Mouse (Mus musculus) erythroblast, embryonic 14.5 days (primary cell): ENCODE measurements around the gene 2810004N23Rik. TPM values are rescaled to one million over a fixed set of nuclear protein-coding genes. Genes with fewer than 3 reads are reported as not detected.

Source experiments
- H3K27me3 ChIP-seq: 2 replicates; pipeline ENCODE4 v1.6.1; 2012; ENCODE audit warnings: inconsistent platforms; ENCODE audit not compliant: control insufficient read depth
- H3K36me3 ChIP-seq: 2 replicates; pipeline ENCODE4 v1.6.1; 2012; ENCODE audit warnings: mild to moderate bottlenecking, inconsistent platforms; ENCODE audit not compliant: control insufficient read depth
- H3K4me1 ChIP-seq: 2 replicates; pipeline ENCODE4 v1.6.1; 2012; ENCODE audit warnings: inconsistent platforms; ENCODE audit not compliant: control insufficient read depth
- H3K4me3 ChIP-seq: replicated peaks from 2 replicates; pipeline ENCODE3; 2012; ENCODE audit warnings: moderate library complexity, mild to moderate bottlenecking, inconsistent platforms
- H3K9me3 ChIP-seq: 2 replicates; pipeline ENCODE4 v1.6.1; 2012; ENCODE audit warnings: low read length, inconsistent platforms, mixed read lengths; ENCODE audit not compliant: control insufficient read depth
- GATA1 ChIP-seq: IDR thresholded peaks from 2 replicates; pipeline ENCODE4 v1.6.1; 2012; ENCODE audit warnings: low read length, inconsistent platforms, mixed read lengths
- TAL1 ChIP-seq: IDR thresholded peaks from 3 replicates; pipeline ENCODE4 v1.6.1; 2012; ENCODE audit warnings: low read length, inconsistent platforms, mixed read lengths
- polyA plus RNA-seq: library from polyadenylated mRNA; stranded (reverse); fragments of >175 nt; gene quantifications from 2 replicates; pipeline ENCODE4 v1.2.3, GENCODE M21; 2012

The 2810004N23Rik gene
- polyA plus RNA-seq, 1 experiment, result 0.93 TPM

DNA sequence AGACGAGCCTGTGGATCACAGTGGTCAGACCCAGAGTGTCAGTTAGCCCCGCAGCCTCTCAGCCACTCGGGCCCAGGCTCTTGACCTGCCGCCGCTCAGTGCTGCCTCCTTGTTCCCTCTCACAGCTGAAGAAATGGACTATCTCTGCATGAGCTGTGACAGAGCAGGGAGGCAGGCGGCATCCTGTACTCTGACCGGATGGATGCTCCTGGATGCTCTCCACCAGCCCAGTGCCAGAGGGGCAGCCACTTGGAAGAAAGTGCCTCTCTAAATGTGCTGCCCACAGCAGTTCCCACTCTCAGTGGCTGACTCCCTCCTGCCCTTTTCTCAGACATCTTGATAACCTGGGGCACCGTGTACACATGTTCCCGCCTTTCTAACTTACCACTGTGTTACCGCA lies 21.1 kb downstream of the 2810004N23Rik start:
- Histone ChIP-seq H3K4me1 (peaks cover 3% of the 10 kb centered on the region; the same call in 1 of the 2 replicates), H3K36me3 (peaks cover 66% of the 10 kb centered on the region), H3K27me3 (no peaks in the 10 kb centered on the region), H3K9me3 (no peaks in the 10 kb centered on the region), H3K4me3 (no peak overlapping the region)
- no peak for TF ChIP-seq GATA1
- no peak for TF ChIP-seq TAL1

DNA sequence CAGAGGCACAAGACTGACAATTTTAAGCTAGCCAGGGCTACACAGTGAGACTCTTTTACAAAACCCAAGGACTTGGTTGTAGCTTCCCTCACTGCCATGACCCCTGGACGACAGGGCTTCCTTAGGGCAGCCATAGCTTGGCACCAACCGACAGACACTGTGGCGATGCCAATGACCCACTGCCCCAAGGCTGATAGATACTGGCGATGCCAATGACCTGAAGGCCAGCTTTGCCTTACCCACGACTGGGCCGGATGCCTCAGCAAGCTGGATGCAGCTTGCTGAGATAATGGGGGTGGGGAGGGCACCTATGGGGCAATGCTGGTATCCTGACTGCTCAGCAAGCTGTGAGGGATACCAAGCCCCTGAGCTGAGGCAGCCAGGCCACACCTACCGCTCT lies 22.0 kb downstream of the 2810004N23Rik start:
- Histone ChIP-seq H3K27me3 (no peaks in the 10 kb centered on the region), H3K9me3 (no peaks in the 10 kb centered on the region), H3K4me3 (no peak overlapping the region), H3K36me3 (peaks cover 66% of the 10 kb centered on the region), H3K4me1 (peaks cover 3% of the 10 kb centered on the region; the same call in 1 of the 2 replicates)
- TF ChIP-seq TAL1 (no peak), GATA1 (no peak)

DNA sequence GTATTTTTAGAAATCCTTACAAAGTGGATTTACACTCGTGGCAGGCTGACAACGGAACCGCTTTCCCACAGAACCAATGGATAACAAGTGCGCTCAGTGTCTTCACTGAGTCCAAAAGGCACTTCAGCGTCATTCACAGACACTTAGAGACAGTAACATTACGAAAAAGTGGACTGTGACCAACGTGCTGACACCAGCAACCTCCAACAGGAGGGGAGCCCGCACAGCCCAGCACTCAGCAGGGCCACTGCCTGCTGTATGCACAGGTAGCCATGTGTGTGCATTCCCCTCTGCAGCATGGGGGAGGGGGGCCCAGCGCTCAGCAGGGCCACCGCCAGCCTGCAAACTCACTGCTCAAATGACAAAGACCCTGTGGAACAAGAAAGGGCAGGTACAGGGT lies 23.5 kb downstream of the 2810004N23Rik start:
- Histone ChIP-seq H3K27me3 (no peaks in the 10 kb centered on the region), H3K9me3 (no peaks in the 10 kb centered on the region), H3K4me3 (no peak overlapping the region), H3K36me3 (peaks cover 59% of the 10 kb centered on the region), H3K4me1 (peaks cover 1% of the 10 kb centered on the region; the same call in 1 of the 2 replicates)
- TF ChIP-seq GATA1, result no peak
- TF ChIP-seq TAL1, result no peak

DNA sequence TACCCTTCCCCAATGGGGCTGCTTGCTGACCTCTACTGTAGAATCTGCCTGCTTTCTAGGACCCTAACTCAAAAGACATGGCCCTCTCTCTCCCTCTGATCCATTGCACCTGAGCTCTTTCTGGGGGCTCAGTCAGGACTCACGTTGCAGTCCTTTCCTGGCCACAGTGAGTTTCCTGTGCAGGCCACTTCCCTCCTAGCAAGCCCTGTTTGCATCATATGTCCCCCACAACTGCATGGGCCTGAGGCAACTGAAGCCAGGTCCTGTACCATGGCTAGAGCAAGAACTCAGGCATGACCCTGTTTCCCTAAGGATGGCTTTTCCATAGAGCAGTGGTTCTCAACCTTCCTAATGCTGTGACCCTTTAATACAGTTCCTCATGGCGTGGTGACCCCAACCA lies 25.0 kb downstream of the 2810004N23Rik start:
- H3K9me3 ChIP-seq, result no peaks in the 10 kb centered on the region
- peaks cover 49% of the 10 kb centered on the region for H3K36me3 ChIP-seq
- peaks cover 10% of the 10 kb centered on the region for H3K27me3 ChIP-seq
- TF ChIP-seq TAL1 (no peak), GATA1 (no peak)
- no peaks in the 10 kb centered on the region for H3K4me1 ChIP-seq
- no peak overlapping the region for H3K4me3 ChIP-seq

DNA sequence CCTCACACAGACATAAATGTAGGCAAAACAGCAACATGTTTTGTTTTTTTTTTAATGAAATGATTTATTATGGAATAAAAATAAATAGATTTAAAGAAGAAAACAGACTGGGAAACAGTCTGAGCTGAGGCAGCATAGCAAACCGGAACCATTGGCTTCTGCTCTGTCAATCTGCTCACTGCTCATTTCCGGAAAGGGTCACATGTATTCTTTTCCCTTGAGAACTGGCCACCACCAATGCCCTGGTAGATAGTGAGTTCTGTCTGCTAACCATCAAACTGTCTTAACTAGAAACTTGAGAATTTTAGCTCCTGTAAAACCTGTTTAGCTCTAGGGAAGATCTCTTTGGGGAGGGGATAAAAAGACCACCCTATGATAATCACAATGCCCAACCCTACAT lies 26.0 kb downstream of the 2810004N23Rik start:
- Histone ChIP-seq H3K4me3 (no peak overlapping the region), H3K36me3 (peaks cover 42% of the 10 kb centered on the region), H3K4me1 (no peaks in the 10 kb centered on the region), H3K27me3 (peaks cover 10% of the 10 kb centered on the region), H3K9me3 (no peaks in the 10 kb centered on the region)
- TF ChIP-seq GATA1 (no peak), TAL1 (no peak)

DNA sequence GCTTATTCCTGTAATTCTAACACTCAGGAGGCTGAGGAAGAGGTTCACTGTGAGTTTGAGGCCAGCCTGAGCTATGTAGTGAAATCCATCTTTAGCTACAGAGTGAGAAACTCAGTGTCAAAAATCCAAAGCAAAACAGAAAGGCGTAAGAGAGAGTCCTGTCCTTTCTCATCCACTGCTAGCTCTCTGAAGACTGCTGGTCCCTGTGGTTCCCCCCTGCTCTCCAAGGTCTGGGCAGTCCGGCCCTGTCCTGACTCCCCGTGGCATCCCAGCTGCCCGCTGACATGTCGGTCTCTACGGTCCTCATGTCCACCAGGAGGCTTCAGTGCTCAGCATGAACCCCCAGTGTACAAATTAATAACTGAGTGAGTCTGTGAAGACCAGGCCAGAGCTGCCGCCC lies 26.6 kb downstream of the 2810004N23Rik start:
- H3K9me3 ChIP-seq, result no peaks in the 10 kb centered on the region
- peaks cover 10% of the 10 kb centered on the region for H3K27me3 ChIP-seq
- TF ChIP-seq GATA1, result no peak
- no peak for TF ChIP-seq TAL1
- no peaks in the 10 kb centered on the region for H3K4me1 ChIP-seq
- H3K4me3 ChIP-seq, result no peak overlapping the region
- peaks cover 37% of the 10 kb centered on the region for H3K36me3 ChIP-seq

DNA sequence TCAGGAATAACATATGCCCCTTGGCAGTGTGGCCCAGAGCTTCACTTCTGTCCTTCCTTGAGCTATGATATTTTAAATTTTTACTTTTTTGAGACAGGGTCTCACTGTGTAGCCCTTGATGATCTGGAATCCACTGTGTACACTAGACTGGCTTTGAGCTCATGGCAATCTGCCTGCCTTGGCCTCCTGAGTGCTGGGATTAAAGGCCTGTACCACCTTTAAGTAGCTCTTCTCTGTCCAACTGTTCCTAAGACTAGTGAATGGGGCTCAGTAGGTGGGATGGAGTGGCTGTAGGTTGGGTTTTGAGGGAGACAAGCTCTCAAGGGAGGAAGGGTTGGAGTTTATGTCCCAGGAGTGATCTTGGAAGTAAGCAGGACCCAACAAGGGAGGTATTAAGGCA lies 27.1 kb downstream of the 2810004N23Rik start:
- TF ChIP-seq TAL1 (no peak), GATA1 (no peak)
- no peaks in the 10 kb centered on the region for H3K9me3 ChIP-seq
- no peak overlapping the region for H3K4me3 ChIP-seq
- H3K36me3 ChIP-seq, result peaks cover 32% of the 10 kb centered on the region
- H3K4me1 ChIP-seq, result no peaks in the 10 kb centered on the region
- H3K27me3 ChIP-seq, result peaks cover 10% of the 10 kb centered on the region

DNA sequence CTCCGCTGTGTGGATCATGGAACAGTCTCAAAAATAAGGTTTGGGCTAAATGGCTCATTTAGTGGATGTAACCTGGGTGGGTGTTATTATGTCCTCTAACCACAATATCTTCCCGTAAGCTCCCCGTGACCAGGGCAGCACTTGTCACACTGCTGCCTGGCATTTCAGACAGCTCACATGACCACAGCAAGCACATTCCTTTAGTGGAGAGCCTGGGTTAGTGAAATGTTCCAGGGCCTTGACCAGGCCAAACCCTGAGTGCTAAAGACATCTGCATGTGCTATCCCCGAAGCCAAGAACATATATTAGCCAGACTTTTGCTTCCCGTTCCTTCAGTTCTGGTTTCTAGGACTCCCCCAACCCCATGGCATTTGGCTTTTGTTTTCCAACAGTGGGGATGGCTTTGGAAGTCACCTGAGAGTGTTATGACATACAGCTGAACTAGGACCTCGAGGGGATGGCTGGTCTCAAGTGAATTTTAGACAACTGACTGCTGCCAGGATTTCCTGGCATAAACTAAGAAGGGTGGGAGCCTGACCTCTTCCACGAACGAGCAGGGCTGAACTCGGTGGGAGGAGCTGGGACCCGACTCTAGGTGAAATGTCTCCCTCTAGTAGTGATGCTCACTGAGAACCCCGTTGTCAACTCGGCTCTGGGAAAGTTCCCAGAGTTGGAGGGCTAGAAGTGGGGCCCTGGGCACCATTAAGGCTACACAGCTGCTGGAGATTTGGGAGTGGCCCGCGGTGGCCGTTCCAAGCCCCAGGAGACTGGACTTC lies 29.3 kb downstream of the 2810004N23Rik start:
- Histone ChIP-seq H3K36me3 (peaks cover 10% of the 10 kb centered on the region), H3K27me3 (peaks cover 12% of the 10 kb centered on the region), H3K4me3 (no peak overlapping the region), H3K9me3 (no peaks in the 10 kb centered on the region), H3K4me1 (no peaks in the 10 kb centered on the region)
- TF ChIP-seq GATA1 (no peak), TAL1 (no peak)

DNA sequence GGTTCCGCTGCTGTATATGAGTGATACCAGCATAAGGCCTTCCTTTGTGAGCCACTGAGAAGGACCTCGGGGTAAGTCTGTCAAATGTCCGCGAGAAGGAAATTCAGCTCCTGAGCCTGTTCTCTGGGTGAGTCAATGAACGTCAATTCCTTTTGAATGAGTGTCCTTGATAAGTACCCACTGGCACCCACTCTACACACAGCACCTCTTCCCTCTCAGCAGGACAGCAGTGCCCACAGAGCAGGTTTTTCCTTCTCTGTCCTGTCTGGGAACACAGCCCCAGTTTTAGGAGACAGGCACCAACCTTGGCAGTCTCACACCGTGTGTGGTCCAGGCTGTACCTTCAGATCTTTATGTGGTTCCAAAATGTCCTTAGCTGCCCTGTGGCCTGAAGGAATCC lies 31.0 kb downstream of the 2810004N23Rik start:
- H3K27me3 ChIP-seq, result peaks cover 13% of the 10 kb centered on the region
- H3K9me3 ChIP-seq, result no peaks in the 10 kb centered on the region
- H3K4me3 ChIP-seq, result no peak overlapping the region
- no peaks in the 10 kb centered on the region for H3K36me3 ChIP-seq
- TF ChIP-seq TAL1 (no peak), GATA1 (no peak)
- no peaks in the 10 kb centered on the region for H3K4me1 ChIP-seq
